Mouse (Mus musculus) intestine, embryonic 14.5 days (tissue): Measurements from ENCODE around the gene Cd99l2. TPM values are rescaled to one million over a fixed set of nuclear protein-coding genes. Genes with fewer than 3 reads are reported as not detected.
A peak's percentile ranks its signal among the peaks of the same experiment; 100 is the strongest.

Experiments
- ATAC-seq: fragments of 200-750 bp; cut with Nextera tagmentation; replicated peaks from 2 replicates; pipeline ENCODE4 v1.8.0; 2017; ENCODE audit warnings: low read depth, moderate number of reproducible peaks, moderate TSS enrichment, moderate library complexity; ENCODE audit not compliant: low FRiP score, low TSS enrichment
- DNase-seq: peaks from one replicate; pipeline ENCODE4 v3.0.0-alpha.2; 2018; ENCODE audit warnings: low spot score
- H3K27ac ChIP-seq: fragments of 300-500 bp; sonication (generic); 2 replicates; pipeline ENCODE4 v1.5.1; 2014; ENCODE audit warnings: low read depth, mild to moderate bottlenecking, control low read depth
- H3K27me3 ChIP-seq: fragments of 300-500 bp; sonication (generic); replicated peaks from 2 replicates; pipeline ENCODE4 v1.6.1; 2014; ENCODE audit warnings: low read length, control low read depth; ENCODE audit not compliant: control insufficient read depth, insufficient read depth
- H3K36me3 ChIP-seq: fragments of 300-500 bp; sonication (generic); 2 replicates; pipeline ENCODE4 v1.6.1; 2014; ENCODE audit warnings: low read length, control low read depth; ENCODE audit not compliant: control insufficient read depth, insufficient read depth
- H3K4me1 ChIP-seq: fragments of 300-500 bp; sonication (generic); replicated peaks from 2 replicates; pipeline ENCODE4 v1.6.1; 2014; ENCODE audit warnings: low read length, control low read depth, mixed read lengths; ENCODE audit not compliant: control insufficient read depth, insufficient read depth
- H3K4me2 ChIP-seq: fragments of 300-500 bp; sonication (generic); 2 replicates; pipeline ENCODE4 v1.6.1; 2014; ENCODE audit warnings: low read length
- H3K4me3 ChIP-seq: fragments of 300-500 bp; sonication (generic); 2 replicates; pipeline ENCODE4 v1.5.1; 2014; ENCODE audit warnings: low read depth, low read length, control low read depth, mixed read lengths
- H3K9ac ChIP-seq: fragments of 300-500 bp; sonication (generic); 2 replicates; pipeline ENCODE4 v1.6.1; 2014; ENCODE audit warnings: mild to moderate bottlenecking, low read length
- H3K9me3 ChIP-seq: fragments of 300-500 bp; sonication (generic); 2 replicates; pipeline ENCODE4 v1.6.1; 2016; ENCODE audit warnings: low read length, control low read depth; ENCODE audit not compliant: control insufficient read depth
- WGBS: fragments of 180-500 bp; shearing (Covaris S2); extraction: QIAGEN DNeasy Blood & Tissue Kit; methylation state at CpG from one replicate; pipeline ENCODE4 v1.1.7; 2014; 5-methylcytosine and 5-hydroxymethylcytosine counted together
- polyA plus RNA-seq: library from polyadenylated mRNA; unstranded; fragments of >200 nt; fragmentation: Nextera tagmentation; extraction: Ambion mirVana; gene quantifications from 2 replicates; pipeline ENCODE4 v1.2.1, GENCODE M21; 2014

Gene Cd99l2
- polyA plus RNA-seq, 1 experiment from 2014 or later: 19.7 TPM

- no peak for ATAC-seq
- 43% methylated on average over 9 of the region's 9 CpGs for WGBS
- Histone ChIP-seq H3K9me3 (no peaks in the 10 kb centered on the region), H3K4me2 (no peak overlapping the region), H3K27me3 (no peaks in the 10 kb centered on the region), H3K36me3 (no peaks in the 10 kb centered on the region), H3K4me1 (no peaks in the 10 kb centered on the region), H3K9ac (no peak overlapping the region), H3K27ac (no peak overlapping the region), H3K4me3 (no peak overlapping the region)
- peak; percentile 91 for DNase-seq
These were observed 66.7 kb downstream of the Cd99l2 start for GRCm38 (mm10) chrX:71425746-71426519.

GRCm38 (mm10) chrX:71424852-71425251 is 67.8 kb downstream of the Cd99l2 start:
- Histone ChIP-seq H3K4me1 (no peaks in the 10 kb centered on the region), H3K27me3 (no peaks in the 10 kb centered on the region), H3K9me3 (no peaks in the 10 kb centered on the region), H3K36me3 (no peaks in the 10 kb centered on the region), H3K4me3 (no peak overlapping the region), H3K27ac (no peak overlapping the region), H3K9ac (no peak overlapping the region), H3K4me2 (no peak overlapping the region)
- 64% methylated on average over 1 of the region's 1 CpGs for WGBS
- DNase-seq (no peak), ATAC-seq (no peak)

DNA sequence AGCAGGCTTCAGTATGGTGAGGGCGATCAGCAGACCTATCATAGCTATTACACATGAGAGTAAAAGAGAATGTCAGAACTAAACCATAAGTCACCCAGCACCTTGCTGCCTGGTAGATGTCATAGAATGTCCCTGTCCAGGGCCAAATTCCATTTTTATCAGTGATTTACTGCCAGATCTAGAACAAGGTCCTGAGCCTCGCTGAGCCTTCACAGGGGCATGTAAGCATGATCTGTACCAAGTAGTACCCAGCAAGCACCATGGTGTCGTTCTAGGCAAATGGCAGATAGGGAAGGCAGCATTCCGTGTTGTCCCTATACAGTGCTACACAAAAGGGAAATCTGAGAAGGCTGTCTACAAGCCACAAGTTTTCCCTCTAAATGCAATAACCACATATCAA is 79.0 kb downstream of the Cd99l2 start:
- Histone ChIP-seq H3K4me3 (no peak overlapping the region), H3K4me1 (no peaks in the 10 kb centered on the region), H3K36me3 (0 out of 2 replicates have a peak, but pooled peaks cover 3% of the 10 kb centered on the region), H3K9me3 (no peaks in the 10 kb centered on the region), H3K4me2 (no peak overlapping the region), H3K27ac (no peak overlapping the region), H3K9ac (no peak overlapping the region), H3K27me3 (no peaks in the 10 kb centered on the region)
- ATAC-seq: no peak
- 81% methylated on average over 4 of the region's 4 CpGs for whole genome bisulfite sequencing
- DNase-seq: no peak

- Histone ChIP-seq H3K4me3 (no peak overlapping the region), H3K36me3 (0 out of 2 replicates have a peak, but pooled peaks cover 3% of the 10 kb centered on the region), H3K4me1 (no peaks in the 10 kb centered on the region), H3K9me3 (no peaks in the 10 kb centered on the region), H3K4me2 (no peak overlapping the region), H3K27me3 (no peaks in the 10 kb centered on the region), H3K9ac (no peak overlapping the region), H3K27ac (no peak overlapping the region)
- 74% methylated on average over 3 of the region's 3 CpGs for WGBS
- ATAC-seq: no peak
- no peak for DNase-seq
These were observed 79.9 kb downstream of the Cd99l2 start for GRCm38 (mm10) chrX:71412776-71413175.

DNA sequence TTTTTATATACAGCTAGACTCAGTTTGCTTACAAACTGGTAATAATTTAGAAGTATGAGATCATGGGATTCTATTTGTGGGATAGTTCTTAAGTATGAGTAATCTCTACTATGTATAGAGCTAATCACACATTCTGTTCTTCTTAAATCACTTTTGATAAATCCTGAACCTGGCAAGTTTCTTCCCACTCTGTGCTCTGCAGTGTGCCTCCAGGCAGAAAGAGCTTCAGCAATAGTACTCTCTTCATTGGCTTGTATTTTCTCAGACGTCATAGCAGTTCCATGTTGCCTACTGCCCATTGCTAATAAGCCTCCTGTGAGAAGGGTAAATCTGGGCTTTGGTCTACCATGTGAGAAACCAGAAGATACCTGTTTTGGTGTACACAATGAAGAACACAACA is 84.3 kb downstream of the Cd99l2 start:
- Histone ChIP-seq H3K27ac (no peak overlapping the region), H3K36me3 (no peaks in the 10 kb centered on the region), H3K9ac (no peak overlapping the region), H3K4me1 (no peaks in the 10 kb centered on the region), H3K9me3 (no peaks in the 10 kb centered on the region), H3K27me3 (no peaks in the 10 kb centered on the region), H3K4me3 (no peak overlapping the region), H3K4me2 (no peak overlapping the region)
- no peak for ATAC-seq
- WGBS: 65% methylated on average over 1 of the region's 1 CpGs
- no peak for DNase-seq

- Histone ChIP-seq H3K4me2 (no peak overlapping the region), H3K4me1 (no peaks in the 10 kb centered on the region), H3K27me3 (no peaks in the 10 kb centered on the region), H3K9me3 (no peaks in the 10 kb centered on the region), H3K36me3 (no peaks in the 10 kb centered on the region), H3K4me3 (no peak overlapping the region), H3K27ac (no peak overlapping the region), H3K9ac (no peak overlapping the region)
- DNase-seq: no peak
- no peak for ATAC-seq
These were observed 86.4 kb downstream of the Cd99l2 start for GRCm38 (mm10) chrX:71406290-71406689.

DNA sequence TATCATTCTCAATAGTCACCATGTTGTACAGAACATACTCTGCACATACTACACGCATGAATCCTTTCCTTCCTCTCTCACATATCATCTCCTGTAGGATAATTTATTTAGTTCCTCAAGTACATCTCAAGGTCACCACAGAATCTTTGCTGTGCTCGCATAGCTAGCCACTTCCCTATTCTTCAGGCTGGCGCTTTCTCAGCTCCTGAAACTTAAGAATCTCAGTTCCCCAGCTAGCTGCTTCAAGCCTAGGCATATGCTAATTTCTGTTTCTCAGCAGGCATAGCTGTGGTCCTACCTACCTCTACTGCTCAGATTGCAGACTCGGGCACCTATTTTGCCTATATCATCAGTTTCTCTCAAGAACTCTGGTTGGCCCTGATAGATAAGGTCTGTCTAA is 96.3 kb downstream of the Cd99l2 start:
- no peak overlapping the region for H3K4me3 ChIP-seq
- no peak overlapping the region for H3K9ac ChIP-seq
- H3K9me3 ChIP-seq: no peaks in the 10 kb centered on the region
- H3K27ac ChIP-seq: no peak overlapping the region
- no peaks in the 10 kb centered on the region for H3K27me3 ChIP-seq
- no peak overlapping the region for H3K4me2 ChIP-seq
- no peaks in the 10 kb centered on the region for H3K4me1 ChIP-seq
- ATAC-seq (no peak), DNase-seq (no peak)
- H3K36me3 ChIP-seq: no peaks in the 10 kb centered on the region
- WGBS: 88% methylated on average over 4 of the region's 4 CpGs

GRCm38 (mm10) chrX:71381571-71381970 is 111.1 kb downstream of the Cd99l2 start:
- Histone ChIP-seq H3K9me3 (no peaks in the 10 kb centered on the region), H3K36me3 (no peaks in the 10 kb centered on the region), H3K4me3 (no peak overlapping the region), H3K4me2 (no peak overlapping the region), H3K9ac (no peak overlapping the region), H3K4me1 (no peaks in the 10 kb centered on the region), H3K27ac (no peak overlapping the region), H3K27me3 (no peaks in the 10 kb centered on the region)
- DNase-seq: no peak
- WGBS: 45% methylated on average over 5 of the region's 5 CpGs
- ATAC-seq: no peak

- H3K4me2 ChIP-seq: no peak overlapping the region
- H3K27me3 ChIP-seq: no peaks in the 10 kb centered on the region
- no peaks in the 10 kb centered on the region for H3K4me1 ChIP-seq
- no peak overlapping the region for H3K4me3 ChIP-seq
- no peaks in the 10 kb centered on the region for H3K36me3 ChIP-seq
- ATAC-seq (no peak), DNase-seq (no peak)
- H3K9me3 ChIP-seq: no peaks in the 10 kb centered on the region
- no peak overlapping the region for H3K9ac ChIP-seq
- no peak overlapping the region for H3K27ac ChIP-seq
- 87% methylated on average over 2 of the region's 2 CpGs for WGBS
These were observed 114.2 kb downstream of the Cd99l2 start for GRCm38 (mm10) chrX:71378435-71378834.
